Mouse (Mus musculus) lung, postnatal 0 days (tissue): ENCODE data around the gene Pigl. TPM values are rescaled to one million over a fixed set of nuclear protein-coding genes. Genes with fewer than 3 reads are reported as not detected.

Source experiments
- ATAC-seq: fragments of 200-750 bp; cut with Nextera tagmentation; 2 replicates; pipeline ENCODE4 v1.8.0; 2017; ENCODE audit warnings: moderate library complexity
- DNase-seq: peaks from one replicate; pipeline ENCODE4 v3.0.0-alpha.2; 2016; ENCODE audit warnings: low spot score
- H3K27ac ChIP-seq: fragments of 300-500 bp; sonication (generic); 2 replicates; pipeline ENCODE4 v1.5.1; 2014; ENCODE audit warnings: antibody characterized with exemption, mild to moderate bottlenecking, low read length, mixed read lengths
- H3K27me3 ChIP-seq: fragments of 300-500 bp; sonication (generic); replicated peaks from 2 replicates; pipeline ENCODE4 v1.6.1; 2014; ENCODE audit warnings: low read length, mixed read lengths; ENCODE audit not compliant: insufficient read depth
- H3K36me3 ChIP-seq: fragments of 300-500 bp; sonication (generic); 2 replicates; pipeline ENCODE4 v1.6.1; 2014; ENCODE audit warnings: low read length, mixed read lengths; ENCODE audit not compliant: insufficient read depth
- H3K4me1 ChIP-seq: fragments of 300-500 bp; sonication (generic); 2 replicates; pipeline ENCODE4 v1.6.1; 2014; ENCODE audit warnings: antibody characterized with exemption, low read depth, low read length, mixed read lengths; ENCODE audit not compliant: insufficient read depth
- H3K4me2 ChIP-seq: fragments of 300-500 bp; sonication (generic); replicated peaks from 2 replicates; pipeline ENCODE4 v1.6.1; 2014; ENCODE audit warnings: low read depth, mild to moderate bottlenecking, low read length, moderate library complexity, mixed read lengths
- H3K4me3 ChIP-seq: fragments of 300-500 bp; sonication (generic); 2 replicates; pipeline ENCODE4 v1.5.1; 2014; ENCODE audit warnings: low read depth, low read length
- H3K9ac ChIP-seq: fragments of 300-500 bp; sonication (generic); replicated peaks from 2 replicates; pipeline ENCODE4 v1.6.1; 2014; ENCODE audit warnings: low read depth, mild to moderate bottlenecking
- H3K9me3 ChIP-seq: fragments of 300-500 bp; sonication (generic); 2 replicates; pipeline ENCODE4 v1.6.1; 2016; ENCODE audit warnings: low read length, mixed read lengths
- CTCF ChIP-seq: IDR thresholded peaks from 2 replicates; pipeline ENCODE4 v1.5.1; 2016; ENCODE audit warnings: antibody characterized with exemption, mild to moderate bottlenecking
- EP300 ChIP-seq: IDR thresholded peaks from 2 replicates; pipeline ENCODE4 v1.6.1; 2016; ENCODE audit warnings: antibody characterized with exemption, mild to moderate bottlenecking, control low read depth
- WGBS: fragments of 180-500 bp; shearing (Covaris S2); extraction: QIAGEN DNeasy Blood & Tissue Kit; methylation state at CpG from one replicate; pipeline ENCODE4 v1.1.7; 2014; 5-methylcytosine and 5-hydroxymethylcytosine counted together
- polyA plus RNA-seq: library from polyadenylated mRNA; unstranded; fragments of >200 nt; fragmentation: Nextera tagmentation; extraction: Ambion mirVana; gene quantifications from 2 replicates; pipeline ENCODE4 v1.2.1, GENCODE M21; 2015

Pigl gene
- polyA plus RNA-seq, 1 experiment from 2014 or later = 4.8 TPM

- no peaks in the 10 kb centered on the region for H3K9me3 ChIP-seq
- H3K27ac ChIP-seq = no peak overlapping the region
- WGBS = 24% methylated on average over 43 of the region's 43 CpGs
- ATAC-seq (0 out of 2 replicates have a peak, but pooled peaks have one; percentile 21), DNase-seq (no peak)
- H3K4me3 ChIP-seq = peak overlapping the region; percentile 29
- no peaks in the 10 kb centered on the region for H3K4me1 ChIP-seq
- H3K36me3 ChIP-seq = no peaks in the 10 kb centered on the region
- TF ChIP-seq EP300 = no peak
- no peak for TF ChIP-seq CTCF
- H3K4me2 ChIP-seq = peak overlapping the region; percentile 62
- H3K27me3 ChIP-seq = no peaks in the 10 kb centered on the region
- H3K9ac ChIP-seq = 0 out of 2 replicates have a peak overlapping the region, but pooled peaks have one; percentile 12
These were observed 102.3 kb downstream of the Pigl start for GRCm38 (mm10) chr11:62560463-62561016.

- WGBS = 71% methylated on average over 2 of the region's 2 CpGs
- Histone ChIP-seq H3K9ac (no peak overlapping the region), H3K36me3 (no peaks in the 10 kb centered on the region), H3K9me3 (no peaks in the 10 kb centered on the region), H3K4me1 (no peaks in the 10 kb centered on the region), H3K27ac (no peak overlapping the region), H3K4me3 (no peak overlapping the region), H3K27me3 (no peaks in the 10 kb centered on the region), H3K4me2 (no peak overlapping the region)
- TF ChIP-seq EP300 = no peak
- TF ChIP-seq CTCF = no peak
- ATAC-seq (no peak), DNase-seq (no peak)
These were observed 105.3 kb downstream of the Pigl start for GRCm38 (mm10) chr11:62563590-62563989.

Other genes with a start within 250 kb of the Pigl start
- gene Adora2b, start 209.5 kb upstream of the Pigl start, polyA plus RNA-seq = 27.7 and 39.8 TPM in 2 replicates
- 15.5 and 20.9 TPM in 2 replicates for gene Zswim7, start 177.1 kb upstream of the Pigl start, polyA plus RNA-seq
- gene Ttc19, start 177.0 kb upstream of the Pigl start, polyA plus RNA-seq = 10.1 and 11.4 TPM in 2 replicates
- gene Ncor1, start 81 bp downstream of the Pigl start, polyA plus RNA-seq = 103 and 128 TPM in 2 replicates
- 5.4 and 6.4 TPM in 2 replicates for gene Cenpv, start 80.8 kb downstream of the Pigl start, polyA plus RNA-seq
- 2,346 and 2,640 TPM in 2 replicates for gene Ubb, start 92.7 kb downstream of the Pigl start, polyA plus RNA-seq
- gene Trpv2, start 116.0 kb downstream of the Pigl start, polyA plus RNA-seq = 6.1 and 6.2 TPM in 2 replicates
- 15.0 and 18.2 TPM in 2 replicates for gene Lrrc75a, start 190.1 kb downstream of the Pigl start, polyA plus RNA-seq
- 22.3 and 27.9 TPM in 2 replicates for gene Mmgt2, start 190.2 kb downstream of the Pigl start, polyA plus RNA-seq